Mouse (Mus musculus) spleen, adult 2 months (tissue): ENCODE measurements at regions not wholly inside any gene's neighbourhood (a gene's known extent, or its start where the extent isn't known, plus 50 kb on each side); places are given as distances from the start of the nearest gene placed in this dataset.

Experiments used
- DNase-seq, 2 experiments: peaks; one replicate each; pipeline versions ENCODE4 v3.0.0 to v3.0.0-alpha.2; 2012 to 2021; ENCODE audit warnings: low spot score in 2 of 2, low read depth in 1 of 2
- H3K27ac ChIP-seq: fragments of 200-500 bp; 2 replicates; pipeline ENCODE4 v1.5.1; 2012; ENCODE audit warnings: low read length, inconsistent platforms; ENCODE audit not compliant: insufficient read depth
- H3K27me3 ChIP-seq: fragments of 200-500 bp; 2 replicates; pipeline ENCODE4 v1.6.1; 2012; ENCODE audit warnings: mild to moderate bottlenecking, moderate library complexity, low read length, inconsistent platforms; ENCODE audit not compliant: control insufficient read depth, insufficient read depth
- H3K36me3 ChIP-seq: fragments of 200-500 bp; 2 replicates; pipeline ENCODE4 v1.6.1; 2012; ENCODE audit warnings: mild to moderate bottlenecking, low read length, inconsistent platforms; ENCODE audit not compliant: control insufficient read depth, insufficient read depth
- H3K4me1 ChIP-seq: fragments of 200-500 bp; 2 replicates; pipeline ENCODE4 v1.6.1; 2011; ENCODE audit warnings: inconsistent platforms; ENCODE audit not compliant: control insufficient read depth, insufficient read depth, insufficient read length
- H3K4me3 ChIP-seq: fragments of 200-500 bp; 2 replicates; pipeline ENCODE4 v1.5.1; 2011; ENCODE audit warnings: mild to moderate bottlenecking, inconsistent platforms; ENCODE audit not compliant: insufficient read depth, insufficient read length; ENCODE audit errors: extremely low read depth
- CTCF ChIP-seq: fragments of 200-500 bp; IDR thresholded peaks from 2 replicates; pipeline ENCODE4 v1.5.1; 2011; ENCODE audit warnings: mild to moderate bottlenecking, inconsistent platforms; ENCODE audit not compliant: insufficient read depth, insufficient read length, insufficient replicate concordance; ENCODE audit errors: extremely low read depth
- POLR2A ChIP-seq: fragments of 200-500 bp; IDR thresholded peaks from 2 replicates; pipeline ENCODE4 v1.6.1; 2011; ENCODE audit warnings: low read depth, low read length, inconsistent platforms
- WGBS: fragments of 180-500 bp; shearing (Covaris S2); methylation state at CpG from one replicate; pipeline ENCODE4 v1.1.7; 2018; 5-methylcytosine and 5-hydroxymethylcytosine counted together

DNA sequence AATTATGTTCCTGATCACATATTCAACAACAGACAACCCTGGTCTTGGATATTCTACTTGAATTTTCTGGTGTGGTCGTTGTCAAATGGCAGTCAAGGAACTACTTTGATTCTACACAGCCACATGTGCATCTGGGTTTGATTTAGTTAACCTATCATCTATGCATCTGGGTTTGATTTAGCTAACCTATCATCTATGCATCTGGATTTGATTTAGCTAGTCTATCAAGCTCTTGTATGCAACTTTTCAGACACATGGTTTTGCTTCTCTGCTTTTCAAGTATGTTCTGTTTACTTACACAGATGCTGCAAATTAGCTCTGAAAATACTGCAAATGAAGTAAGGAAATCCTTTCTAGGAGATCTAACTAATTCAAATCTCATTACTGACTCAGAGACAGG lies 117.4 kb upstream of the Otud4 start:
- TF ChIP-seq POLR2A = no peak
- TF ChIP-seq CTCF = no peak
- WGBS = 68% methylated on average over 1 of the region's 1 CpGs

DNA sequence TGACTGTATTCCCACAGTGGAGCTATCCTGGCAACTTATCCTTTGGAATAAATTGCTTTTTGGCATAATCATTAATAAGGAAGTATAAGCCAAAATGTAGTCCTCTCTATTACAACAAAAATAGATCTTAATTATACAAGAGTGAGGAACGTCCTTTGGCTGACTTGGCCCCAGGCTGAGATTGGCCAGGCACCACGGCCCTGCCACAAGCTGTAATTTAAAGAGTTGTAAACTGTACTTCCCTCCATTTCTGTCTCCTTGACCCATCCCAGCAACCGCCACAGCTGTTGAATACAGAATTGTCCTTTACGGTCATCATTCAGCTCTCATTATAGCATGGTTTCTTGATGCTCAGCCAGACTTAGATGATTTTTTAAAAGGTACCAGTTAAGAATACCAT lies 119.6 kb upstream of the Smad1 start:
- DNase-seq = no peak
- no peaks in the 10 kb centered on the region for H3K27me3 ChIP-seq
- no peaks in the 10 kb centered on the region for H3K36me3 ChIP-seq
- H3K4me1 ChIP-seq = no peaks in the 10 kb centered on the region
- 84% methylated on average over 4 of the region's 4 CpGs for WGBS
- TF ChIP-seq POLR2A = no peak
- no peak for TF ChIP-seq CTCF
- no peak overlapping the region for H3K27ac ChIP-seq
- H3K4me3 ChIP-seq = no peak overlapping the region

More for the DNA sequence above, 117.4 kb upstream of the Otud4 start:
- Histone ChIP-seq H3K4me1 (no peaks in the 10 kb centered on the region), H3K4me3 (no peak overlapping the region), H3K27me3 (no peaks in the 10 kb centered on the region), H3K36me3 (no peaks in the 10 kb centered on the region), H3K27ac (no peak overlapping the region)
- DNase-seq = no peak

DNA sequence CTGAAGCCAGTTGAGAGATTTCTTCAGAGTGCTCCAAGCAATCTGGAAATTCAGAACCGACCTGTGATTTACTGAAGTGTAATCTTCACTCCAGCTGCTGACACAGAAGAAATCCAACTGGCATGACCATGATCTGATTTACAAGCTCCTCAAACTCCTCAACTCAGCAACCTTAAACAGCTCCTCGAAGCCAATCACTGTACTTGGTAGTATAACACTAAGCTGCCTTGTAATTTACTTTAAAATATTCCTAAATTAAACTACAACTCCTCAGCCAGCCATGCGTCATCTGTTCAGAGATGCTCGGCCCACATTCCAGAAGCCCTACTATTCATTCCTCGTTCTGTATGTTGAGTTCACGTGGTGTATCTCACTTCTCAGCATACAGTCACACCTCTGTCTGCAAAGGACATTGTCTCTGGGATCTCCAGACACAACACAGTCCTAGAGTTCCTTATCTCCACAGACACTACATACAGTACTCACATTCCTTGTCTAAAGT lies 116.0 kb upstream of the Smad1 start:
- H3K27ac ChIP-seq = no peak overlapping the region

GRCm38 (mm10) chr8:79514655-79515278 lies 115.4 kb upstream of the Smad1 start:
- no peak for DNase-seq
- H3K27ac ChIP-seq = no peak overlapping the region
- H3K27me3 ChIP-seq = no peaks in the 10 kb centered on the region
- no peaks in the 10 kb centered on the region for H3K36me3 ChIP-seq
- no peaks in the 10 kb centered on the region for H3K4me1 ChIP-seq
- H3K4me3 ChIP-seq = no peak overlapping the region
- 37% methylated on average over 4 of the region's 4 CpGs for WGBS
- TF ChIP-seq POLR2A (no peak), CTCF (no peak)

More for the DNA sequence above, 116.0 kb upstream of the Smad1 start:
- DNase-seq = no peak
- H3K36me3 ChIP-seq = no peaks in the 10 kb centered on the region
- WGBS = 90% methylated on average over 6 of the region's 6 CpGs
- TF ChIP-seq POLR2A (no peak), CTCF (no peak)
- H3K4me3 ChIP-seq = no peak overlapping the region
- no peaks in the 10 kb centered on the region for H3K4me1 ChIP-seq
- H3K27me3 ChIP-seq = no peaks in the 10 kb centered on the region

DNA sequence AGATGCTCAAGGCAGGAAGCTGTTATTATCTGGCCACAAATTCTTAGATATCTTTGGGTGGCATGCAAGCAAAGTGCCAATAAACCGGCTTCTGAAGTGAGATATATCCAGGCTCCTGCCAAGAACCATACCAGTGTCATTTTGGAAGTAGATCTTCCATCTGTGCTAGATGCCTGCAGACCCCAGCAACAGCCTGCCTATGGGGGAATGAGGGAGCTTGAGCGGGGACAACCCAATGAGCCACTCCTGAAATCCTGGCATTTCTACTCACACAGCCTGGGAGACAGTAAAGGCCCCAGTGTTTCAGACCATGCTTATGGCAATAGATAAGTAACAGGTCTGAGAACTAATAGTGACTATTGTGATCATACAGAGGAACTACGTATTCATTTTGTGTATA lies 109.3 kb upstream of the Smad1 start:
- H3K36me3 ChIP-seq = no peaks in the 10 kb centered on the region
- H3K4me3 ChIP-seq = no peak overlapping the region
- no peaks in the 10 kb centered on the region for H3K27me3 ChIP-seq
- DNase-seq = no peak
- 86% methylated on average over 3 of the region's 3 CpGs for WGBS
- no peaks in the 10 kb centered on the region for H3K4me1 ChIP-seq
- TF ChIP-seq POLR2A (no peak), CTCF (no peak)
- H3K27ac ChIP-seq = no peak overlapping the region

GRCm38 (mm10) chr8:79505381-79505780 lies 106.1 kb upstream of the Smad1 start:
- no peak for DNase-seq

GRCm38 (mm10) chr8:79503906-79504305 lies 104.6 kb upstream of the Smad1 start:
- Histone ChIP-seq H3K27ac (no peak overlapping the region), H3K4me3 (no peak overlapping the region), H3K4me1 (no peaks in the 10 kb centered on the region), H3K36me3 (no peaks in the 10 kb centered on the region), H3K27me3 (no peaks in the 10 kb centered on the region)
- WGBS = 86% methylated on average over 2 of the region's 2 CpGs
- TF ChIP-seq CTCF (no peak), POLR2A (no peak)
- no peak for DNase-seq

More at GRCm38 (mm10) chr8:79505381-79505780, 106.1 kb upstream of the Smad1 start:
- no peaks in the 10 kb centered on the region for H3K36me3 ChIP-seq
- no peaks in the 10 kb centered on the region for H3K27me3 ChIP-seq
- no peak overlapping the region for H3K27ac ChIP-seq
- H3K4me3 ChIP-seq = no peak overlapping the region
- TF ChIP-seq POLR2A = no peak
- no peaks in the 10 kb centered on the region for H3K4me1 ChIP-seq
- WGBS = 81% methylated on average over 5 of the region's 5 CpGs
